Mouse (Mus musculus) midbrain, embryonic 16.5 days (tissue): ENCODE results near the gene Esp34. TPM values are rescaled to one million over a fixed set of nuclear protein-coding genes. Genes with fewer than 3 reads are reported as not detected.

ENCODE experiments used
- ATAC-seq: fragments of 200-750 bp; cut with Nextera tagmentation; 2 replicates; pipeline ENCODE4 v1.8.0; 2017; ENCODE audit warnings: moderate TSS enrichment
- H3K27ac ChIP-seq: fragments of 300-500 bp; sonication (generic); 2 replicates; pipeline ENCODE4 v1.5.1; 2014; ENCODE audit warnings: mild to moderate bottlenecking, low read length, mixed read lengths
- H3K27me3 ChIP-seq: fragments of 300-500 bp; sonication (generic); 2 replicates; pipeline ENCODE4 v1.6.1; 2014; ENCODE audit warnings: low read depth, low read length, mixed read lengths; ENCODE audit not compliant: control insufficient read depth, insufficient read depth
- H3K36me3 ChIP-seq: fragments of 300-500 bp; sonication (generic); 2 replicates; pipeline ENCODE4 v1.6.1; 2014; ENCODE audit warnings: mild to moderate bottlenecking, low read length, moderate library complexity, mixed read lengths; ENCODE audit not compliant: control insufficient read depth, insufficient read depth
- H3K4me1 ChIP-seq: fragments of 300-500 bp; sonication (generic); 2 replicates; pipeline ENCODE4 v1.6.1; 2014; ENCODE audit warnings: mild to moderate bottlenecking, low read length, mixed read lengths; ENCODE audit not compliant: control insufficient read depth, insufficient read depth
- H3K4me2 ChIP-seq: fragments of 300-500 bp; sonication (generic); 2 replicates; pipeline ENCODE4 v1.6.1; 2014; ENCODE audit warnings: mild to moderate bottlenecking, low read length, mixed read lengths
- H3K4me3 ChIP-seq: fragments of 300-500 bp; sonication (generic); 2 replicates; pipeline ENCODE4 v1.5.1; 2014; ENCODE audit warnings: low read depth, mild to moderate bottlenecking, low read length, moderate library complexity, mixed read lengths
- H3K9ac ChIP-seq: fragments of 300-500 bp; sonication (generic); 2 replicates; pipeline ENCODE4 v1.6.1; 2014; ENCODE audit warnings: low read depth, low read length, mixed read lengths
- H3K9me3 ChIP-seq: fragments of 300-500 bp; sonication (generic); replicated peaks from 2 replicates; pipeline ENCODE4 v1.6.1; 2014; ENCODE audit warnings: mild to moderate bottlenecking, low read length, mixed read lengths; ENCODE audit not compliant: control insufficient read depth, poor library complexity, severe bottlenecking
- WGBS: fragments of 180-500 bp; shearing (Covaris S2); extraction: QIAGEN DNeasy Blood & Tissue Kit; methylation state at CpG from one replicate; pipeline ENCODE4 v1.1.7; 2014; 5-methylcytosine and 5-hydroxymethylcytosine counted together
- polyA plus RNA-seq: library from polyadenylated mRNA; unstranded; fragments of >200 nt; fragmentation: Nextera tagmentation; extraction: Ambion mirVana; gene quantifications from 2 replicates; pipeline ENCODE4 v1.2.1, GENCODE M21; 2015

Esp34 gene
- not detected in 2 replicates for polyA plus RNA-seq

- Histone ChIP-seq H3K36me3 (no peaks in the 10 kb centered on the region), H3K4me1 (no peaks in the 10 kb centered on the region), H3K4me3 (no peak within 1 kb of the TSS), H3K9ac (no peak within 1 kb of the TSS), H3K9me3 (peaks cover 4% of the 10 kb centered on the region; the same call in 1 of the 2 replicates), H3K4me2 (no peak within 1 kb of the TSS), H3K27me3 (no peaks in the 10 kb centered on the region), H3K27ac (no peak within 1 kb of the TSS)
- no peak for ATAC-seq
- 91% methylated on average over 1 of the region's 1 CpGs for WGBS
Observed at GRCm38 (mm10) chr17:38553892-38554291, at the start of gene Esp34. Esp34 (plus strand) TSS chr17:38554192.

GRCm38 (mm10) chr17:38562527-38562926, 8.5 kb downstream of the Esp34 start:
- Histone ChIP-seq H3K27ac (no peak overlapping the region), H3K9ac (no peak overlapping the region), H3K36me3 (no peaks in the 10 kb centered on the region), H3K27me3 (no peaks in the 10 kb centered on the region), H3K9me3 (peaks cover 7% of the 10 kb centered on the region), H3K4me1 (no peaks in the 10 kb centered on the region), H3K4me3 (no peak overlapping the region), H3K4me2 (no peak overlapping the region)
- 70% methylated on average over 5 of the region's 5 CpGs for WGBS
- no peak for ATAC-seq

Other genes starting within 250 kb of the Esp34 start
- gene Olfr137, start 246.6 kb upstream of the Esp34 start, polyA plus RNA-seq, result not detected in 2 replicates
- not detected in 2 replicates for gene Olfr136, start 224.4 kb upstream of the Esp34 start, polyA plus RNA-seq
- not detected in 2 replicates for gene Esp36, start 134.0 kb upstream of the Esp34 start, polyA plus RNA-seq
- gene Esp31, start 85.3 kb downstream of the Esp34 start, polyA plus RNA-seq, result not detected in 2 replicates